Mouse (Mus musculus) CH12F3 (cell line): ENCODE measurements around the gene Lancl2.

Source experiments
- in situ Hi-C: fragments of 300-500 bp; cut with MboI; formaldehyde crosslinking; loops from 2 replicates; pipeline ENCODE4 v1.14.3; 2020; ENCODE audit warnings: low sequenced_read_pairs

The Lancl2 gene

GRCm38 (mm10) chr6:57767112-57767868, 65.0 kb downstream of the Lancl2 start:
- in situ Hi-C loops: no loop called here

GRCm38 (mm10) chr6:57768948-57769525, 66.7 kb downstream of the Lancl2 start:
- in situ Hi-C loops: no loop called here

DNA sequence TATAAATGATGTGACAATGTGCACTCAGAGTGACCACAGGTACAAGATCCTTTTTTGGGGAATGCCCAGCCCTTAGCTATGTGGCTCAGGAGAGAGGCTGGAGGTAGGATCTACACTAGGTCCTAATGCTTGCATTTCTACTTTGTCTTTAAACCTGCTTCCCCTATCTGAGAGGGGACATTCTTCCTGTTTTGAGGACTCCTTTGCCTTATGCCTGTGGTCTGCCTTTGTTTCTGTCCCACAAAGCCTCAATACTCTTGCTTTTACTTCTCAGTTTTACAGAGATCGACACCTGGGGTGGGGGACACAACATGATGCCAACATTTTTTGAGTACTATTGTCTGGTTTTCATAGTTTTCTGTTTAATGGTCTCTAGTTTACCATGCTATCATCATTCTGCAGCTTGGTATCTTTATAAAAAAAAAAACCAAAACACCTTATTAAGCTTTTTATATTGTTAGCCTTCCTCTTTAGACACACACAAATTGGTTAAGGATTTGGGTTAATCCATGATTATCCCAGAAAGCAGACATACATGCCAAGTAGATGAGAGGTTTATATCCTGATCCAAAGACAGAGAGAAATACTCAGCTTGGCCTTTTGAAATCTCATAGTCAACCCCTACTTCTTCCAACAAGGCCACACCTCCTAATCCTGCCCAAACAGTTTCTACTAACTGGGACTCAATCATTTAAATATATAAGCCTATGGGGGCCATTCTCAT, 68.3 kb downstream of the Lancl2 start:
- in situ Hi-C loops: no loop called here

DNA sequence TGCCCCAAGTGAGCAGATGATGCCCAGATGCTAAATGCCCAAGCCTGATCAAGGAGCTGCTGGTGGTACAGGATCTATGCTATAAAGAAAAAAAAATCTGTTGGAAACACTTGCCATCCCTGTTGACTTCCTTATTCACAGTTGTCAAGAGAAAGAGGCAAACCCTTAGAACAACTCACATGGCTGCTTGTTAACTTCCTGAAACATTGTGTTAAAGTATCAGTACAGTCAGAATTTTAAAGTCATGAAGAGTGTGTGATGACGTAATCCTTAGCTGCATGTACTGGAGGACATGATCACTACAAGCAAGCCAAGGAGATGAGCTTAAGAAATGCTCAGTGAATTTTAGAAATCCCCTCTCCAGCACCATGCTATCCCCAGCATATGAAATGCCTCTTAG, 71.5 kb downstream of the Lancl2 start:
- in situ Hi-C loops: no loop called here

DNA sequence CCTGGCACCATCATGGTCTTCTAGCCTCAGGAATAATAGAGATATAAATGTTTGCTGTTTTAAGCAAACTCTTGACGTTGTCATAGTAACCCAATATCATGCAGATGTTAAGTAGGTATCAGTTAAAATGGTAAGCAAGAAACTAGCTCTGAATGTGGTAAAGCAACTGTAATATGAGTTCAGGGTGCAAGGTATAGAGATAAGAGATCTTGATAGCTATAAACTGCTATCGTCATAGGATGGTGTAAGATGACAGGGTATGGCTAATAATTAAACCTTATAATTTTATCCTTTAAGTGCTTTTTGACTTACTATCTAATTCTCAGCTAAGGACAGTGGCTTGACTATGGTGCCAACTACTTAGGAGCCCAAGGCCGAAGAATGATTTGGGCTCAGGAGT, 78.0 kb downstream of the Lancl2 start:
- in situ Hi-C loops: no loop called here

DNA sequence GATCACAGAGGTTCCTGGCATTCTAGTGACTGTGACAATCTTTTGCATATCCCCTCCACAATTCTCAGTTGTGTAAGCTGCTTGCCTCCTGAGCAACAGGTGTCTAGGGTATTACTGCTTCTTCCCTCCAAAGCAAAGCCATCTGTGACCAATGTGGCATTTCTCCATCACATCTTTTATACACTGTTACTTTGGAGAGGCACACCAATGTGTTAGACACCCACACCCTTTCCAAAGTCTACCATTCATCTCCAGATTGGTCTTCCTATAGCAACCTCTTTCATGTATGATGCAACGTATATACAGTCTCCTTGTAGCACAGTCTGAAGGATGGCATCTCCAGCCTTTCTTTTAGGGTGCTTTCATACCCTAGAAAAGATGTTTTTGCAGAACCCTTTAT, 80.3 kb downstream of the Lancl2 start:
- in situ Hi-C loops: no loop called here

- in situ Hi-C loops: no loop called here
These were observed 81.9 kb downstream of the Lancl2 start for GRCm38 (mm10) chr6:57784251-57784650.

DNA sequence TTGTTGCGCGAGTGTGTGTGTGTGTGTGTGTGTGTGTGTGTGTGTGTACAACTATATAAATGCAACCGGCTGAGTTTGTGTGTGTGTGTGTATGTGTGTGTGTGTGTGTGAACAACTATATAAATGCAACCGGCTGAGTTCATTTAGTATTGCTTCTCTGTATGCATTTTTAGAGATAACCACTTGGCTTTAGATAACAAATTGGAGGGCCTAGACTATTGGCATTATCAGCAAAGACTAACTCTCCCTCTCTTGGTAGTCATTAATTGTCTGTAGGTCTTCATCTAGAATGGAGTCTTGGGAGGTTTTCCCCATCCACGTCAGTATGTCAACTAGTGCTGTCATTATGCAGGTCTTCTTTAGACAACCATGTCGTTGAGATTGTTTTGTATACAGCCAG, 85.0 kb downstream of the Lancl2 start:
- in situ Hi-C loops: no loop called here
